Mouse (Mus musculus) cerebellum, postnatal 4 days (tissue): ENCODE data around the gene Exosc5.

Experiments
- DNase-seq, 2 experiments: peaks; one replicate each; pipeline ENCODE4 v3.0.0; 2022; ENCODE audit warnings: low spot score in 2 of 2, mixed read lengths in 1 of 2

Exosc5 gene

DNA sequence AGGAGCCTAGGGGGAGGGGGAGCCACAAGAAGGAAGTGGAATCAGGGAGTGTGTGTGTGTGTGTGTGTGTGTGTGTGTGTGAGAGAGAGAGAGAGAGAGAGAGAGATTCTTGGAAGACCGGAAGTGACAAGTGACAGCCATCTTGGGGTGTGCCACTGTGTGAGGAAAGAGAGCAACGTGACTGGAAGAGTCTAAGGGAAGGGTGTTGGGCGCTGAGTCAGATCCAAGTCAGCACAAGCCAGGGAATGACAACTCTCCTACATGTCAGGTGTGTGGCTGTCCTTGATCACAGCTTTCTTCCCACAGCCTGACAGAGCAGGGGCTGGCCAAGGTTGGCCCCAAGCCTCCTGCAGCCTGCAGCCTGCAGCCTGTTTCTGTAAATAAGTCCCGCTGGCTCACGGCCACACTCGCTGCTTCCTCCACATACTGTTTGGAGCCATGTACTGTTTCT lies 46.9 kb downstream of the Exosc5 start:
- no peak for DNase-seq

DNA sequence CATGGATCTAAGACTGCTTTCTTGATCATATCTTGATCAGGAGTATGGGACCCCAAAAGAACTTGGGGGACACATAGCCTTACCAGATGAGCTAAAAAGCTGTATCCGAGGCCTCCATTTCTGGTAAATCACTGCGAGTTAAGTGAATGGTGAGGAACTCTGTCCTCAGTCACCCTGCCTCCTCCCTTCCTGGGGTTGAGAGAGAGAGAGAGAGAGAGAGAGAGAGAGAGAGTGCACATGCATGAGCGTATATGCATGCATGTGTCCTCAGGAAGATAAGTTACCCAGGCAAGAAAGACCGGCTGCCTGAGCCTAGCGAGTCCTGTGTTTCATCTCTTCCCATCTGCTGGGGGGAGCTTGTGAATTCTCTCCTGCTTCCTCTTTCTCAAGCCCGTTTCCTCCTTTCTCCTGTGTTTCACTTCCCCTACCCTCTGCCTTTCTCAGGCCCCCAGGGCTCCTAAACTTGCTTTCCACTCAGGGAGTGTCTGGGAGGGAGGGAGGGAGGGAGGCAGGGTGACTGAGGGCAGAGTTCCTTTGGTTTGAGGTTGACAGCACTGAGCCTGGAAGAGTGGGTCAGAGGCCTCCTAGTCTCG lies 47.7 kb downstream of the Exosc5 start:
- no peak for DNase-seq

DNA sequence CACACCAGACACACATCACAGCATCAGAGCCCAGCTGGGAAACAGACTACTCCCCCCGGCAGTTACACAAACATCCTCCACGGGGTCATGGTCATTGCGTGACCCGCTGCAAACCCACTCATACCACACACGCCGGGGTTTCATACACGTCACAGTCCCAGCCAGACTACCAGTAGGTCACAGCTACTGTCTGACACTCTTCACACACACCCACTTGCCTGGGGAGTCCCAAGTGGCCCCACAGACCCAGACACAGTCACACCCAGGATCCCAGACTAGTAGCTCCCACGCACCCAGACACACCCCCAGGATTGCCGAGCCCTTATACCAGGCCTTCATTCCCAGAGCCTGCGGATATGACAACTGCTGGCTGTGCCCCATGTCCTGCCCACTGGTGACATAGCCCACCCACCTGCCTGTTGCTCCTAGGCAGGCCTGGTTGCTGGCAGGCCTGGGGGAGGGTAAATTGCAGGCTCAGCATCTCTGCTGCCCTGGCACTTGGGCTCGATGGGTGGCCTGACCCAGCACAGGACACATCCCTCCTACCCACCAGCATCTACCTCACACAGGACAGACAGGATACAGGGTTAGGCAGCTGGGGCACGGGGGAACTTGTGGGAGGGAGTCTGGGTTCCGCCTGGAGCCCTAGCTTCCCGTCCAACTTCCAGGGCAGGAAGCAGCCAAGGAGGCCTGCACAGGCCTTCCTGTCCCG lies 48.8 kb downstream of the Exosc5 start:
- DNase-seq: no peak

DNA sequence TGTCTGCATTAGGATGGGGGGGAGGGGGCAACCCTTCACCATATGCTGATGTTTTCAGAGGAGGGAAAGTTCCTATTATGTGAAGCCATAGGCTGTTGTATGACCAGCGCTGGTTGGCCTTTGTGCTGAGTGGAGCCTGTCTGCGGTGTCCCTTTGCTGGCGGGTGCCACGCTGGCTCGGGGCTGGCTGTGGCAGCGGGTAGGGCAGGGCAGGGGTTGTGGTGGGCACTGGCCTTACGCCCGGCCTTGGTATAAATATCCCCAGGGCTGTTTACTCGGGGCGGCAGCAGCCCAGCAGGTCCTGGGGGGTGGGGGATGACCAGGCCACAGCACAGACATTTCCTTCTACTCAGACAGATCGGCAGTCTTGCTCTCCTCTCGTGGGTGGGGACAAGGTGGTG lies 51.0 kb downstream of the Exosc5 start:
- peak in 1 of 2 experiments; percentile 30 for DNase-seq

DNA sequence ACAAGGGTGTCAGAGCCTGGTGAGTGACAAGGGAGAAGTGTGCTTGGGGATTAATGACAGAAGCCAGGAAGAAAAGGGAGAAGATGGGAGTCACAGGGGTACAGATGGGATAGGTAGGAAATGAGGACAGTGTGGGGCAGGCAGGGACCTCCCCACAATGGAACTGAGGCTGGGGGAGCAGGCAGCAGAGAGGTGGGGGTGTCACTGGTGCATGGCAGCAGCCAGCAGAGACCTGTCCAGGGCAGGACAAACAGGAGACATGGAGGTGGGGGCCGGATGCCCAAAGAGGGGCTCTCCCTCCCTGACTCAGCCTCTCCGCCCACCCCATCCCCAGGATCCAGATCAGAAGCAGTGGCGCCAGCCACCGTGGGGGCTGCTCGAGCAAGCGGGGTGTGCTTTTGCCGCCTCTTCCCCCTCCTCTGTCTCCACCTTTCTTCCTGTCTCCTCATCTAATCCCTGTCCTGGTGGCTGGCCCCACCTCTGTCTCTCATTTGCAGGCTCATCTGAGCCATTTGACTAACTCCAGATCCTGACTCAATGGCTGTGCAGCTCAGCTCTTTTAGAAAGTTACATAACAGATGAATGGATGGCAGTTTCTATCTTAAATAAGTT lies 51.7 kb downstream of the Exosc5 start:
- no peak for DNase-seq

DNA sequence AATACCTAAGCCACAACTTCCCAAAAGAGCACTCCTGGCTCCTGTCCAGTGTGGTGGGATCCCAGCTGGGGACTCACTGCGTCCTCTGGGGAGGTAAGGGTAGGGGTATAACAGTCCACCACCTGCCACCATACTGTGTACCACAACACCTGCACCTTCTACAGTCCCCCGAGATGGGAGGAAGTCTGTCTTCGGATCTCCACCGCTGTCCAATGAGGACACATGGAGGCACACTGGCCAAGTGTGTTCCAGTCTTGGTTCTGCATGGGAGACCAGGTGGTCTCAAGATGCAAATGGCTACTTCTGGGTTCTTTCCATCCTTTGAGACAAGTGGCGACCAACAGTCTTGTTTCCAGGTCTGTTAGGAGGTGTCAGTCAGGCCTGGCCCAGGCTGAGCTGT lies 52.2 kb downstream of the Exosc5 start:
- no peak for DNase-seq

DNA sequence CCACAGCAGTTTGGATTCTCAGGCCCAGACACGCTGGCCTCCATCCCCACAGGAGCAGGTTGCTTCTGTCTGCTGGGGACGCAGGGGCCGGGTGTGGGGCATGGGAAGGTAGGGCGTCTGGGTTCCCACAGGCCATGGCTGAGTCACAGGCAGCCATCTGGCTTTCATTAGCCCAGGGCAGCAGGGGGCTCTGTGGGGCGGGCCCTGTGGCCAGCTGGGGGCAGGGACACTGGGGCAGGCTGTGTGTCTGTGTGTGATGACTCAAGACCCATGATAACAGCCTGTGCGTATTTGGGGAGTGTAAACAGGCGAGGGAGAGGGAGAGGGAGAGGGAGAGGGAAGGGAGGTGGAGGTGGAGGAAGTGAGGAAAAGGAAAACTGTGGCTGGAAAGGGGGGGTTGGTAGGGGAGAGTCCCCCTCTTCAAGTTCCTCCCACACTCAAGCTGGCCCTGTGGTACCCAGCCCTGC lies 52.8 kb downstream of the Exosc5 start:
- DNase-seq: peak in 1 of 2 experiments; percentile 39

DNA sequence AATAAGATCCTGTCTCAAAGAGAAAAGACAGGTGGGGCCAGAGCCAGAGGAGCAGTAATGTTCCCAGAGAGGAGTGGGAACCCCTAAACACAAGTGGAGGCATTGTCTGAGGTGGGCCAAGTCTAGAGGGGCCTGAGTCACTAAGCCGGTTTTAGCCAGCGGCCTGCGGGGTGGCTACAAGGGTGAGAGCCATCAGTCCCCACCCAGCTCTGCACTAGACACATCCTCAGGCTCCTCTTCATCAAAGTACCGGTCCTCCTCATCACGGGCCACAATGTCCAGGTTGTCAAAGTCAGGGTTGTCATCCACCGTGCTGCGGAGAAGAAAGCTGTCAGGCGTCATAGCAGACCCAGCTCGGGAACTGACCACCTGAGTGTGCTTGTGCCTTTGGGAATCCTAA lies 53.8 kb downstream of the Exosc5 start:
- no peak for DNase-seq

DNA sequence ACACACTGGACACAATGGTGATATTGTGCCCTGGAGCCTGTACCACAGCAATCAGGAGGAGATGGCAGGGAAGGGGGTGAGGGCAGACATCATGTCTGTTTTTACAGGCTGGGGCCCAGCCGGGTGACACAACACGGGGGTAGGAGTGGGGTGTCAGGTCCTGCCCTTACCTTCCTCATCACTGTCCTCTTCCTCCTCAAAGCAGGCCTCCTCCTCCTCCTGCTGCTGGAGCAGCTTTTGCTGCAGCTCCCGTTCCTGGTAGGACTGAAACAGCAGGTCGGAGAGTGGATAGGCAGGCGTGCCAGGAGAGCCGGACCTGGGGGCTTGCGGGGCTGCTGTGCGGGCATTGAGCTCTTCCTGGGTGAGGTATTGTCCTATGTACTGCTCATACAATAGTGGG lies 55.6 kb downstream of the Exosc5 start:
- no peak for DNase-seq

DNA sequence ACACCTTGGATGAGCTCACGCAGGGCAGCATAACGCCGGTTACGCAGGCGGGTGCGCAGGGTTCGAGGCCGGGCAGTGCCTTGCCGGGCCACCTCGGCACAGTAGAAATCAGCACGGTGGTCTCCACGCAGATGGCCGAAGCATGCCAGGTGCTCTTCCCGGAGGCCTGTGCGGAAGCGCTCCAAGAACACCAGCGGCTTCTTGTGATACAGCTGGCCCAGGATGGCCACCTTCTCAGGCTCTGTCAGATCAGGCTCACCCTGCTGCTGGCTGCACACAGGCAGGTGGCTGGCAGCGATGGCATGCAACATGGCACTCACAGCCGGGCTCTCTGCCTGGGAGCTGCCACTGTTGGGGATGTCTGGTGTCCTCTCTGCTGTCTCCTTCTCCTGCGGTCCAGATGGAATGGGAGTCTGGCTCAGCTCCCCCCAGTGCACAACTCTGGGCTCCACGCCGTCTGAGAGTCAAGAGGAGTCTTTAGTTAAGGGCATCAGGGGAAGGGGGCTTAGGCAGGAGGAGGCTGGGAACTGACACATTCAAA lies 56.8 kb downstream of the Exosc5 start:
- no peak for DNase-seq

DNA sequence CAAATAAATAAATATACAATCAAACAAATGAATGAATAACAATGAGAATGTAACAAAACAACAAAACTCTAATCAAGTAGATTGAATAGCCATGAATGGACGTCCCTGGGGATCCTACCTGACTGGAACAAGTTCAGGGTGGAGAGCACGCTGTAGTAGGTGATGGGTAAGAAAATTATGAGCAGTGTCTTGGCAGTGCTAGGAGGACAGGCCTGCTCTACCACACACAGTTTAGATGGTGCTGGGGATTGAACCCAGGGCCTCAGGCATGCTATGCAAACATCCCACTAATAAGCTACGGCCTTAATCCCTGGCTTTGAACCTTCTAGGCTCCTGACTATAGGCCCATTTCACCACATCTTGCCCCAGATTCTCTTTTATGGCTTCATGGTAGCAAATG lies 58.5 kb downstream of the Exosc5 start:
- no peak for DNase-seq

DNA sequence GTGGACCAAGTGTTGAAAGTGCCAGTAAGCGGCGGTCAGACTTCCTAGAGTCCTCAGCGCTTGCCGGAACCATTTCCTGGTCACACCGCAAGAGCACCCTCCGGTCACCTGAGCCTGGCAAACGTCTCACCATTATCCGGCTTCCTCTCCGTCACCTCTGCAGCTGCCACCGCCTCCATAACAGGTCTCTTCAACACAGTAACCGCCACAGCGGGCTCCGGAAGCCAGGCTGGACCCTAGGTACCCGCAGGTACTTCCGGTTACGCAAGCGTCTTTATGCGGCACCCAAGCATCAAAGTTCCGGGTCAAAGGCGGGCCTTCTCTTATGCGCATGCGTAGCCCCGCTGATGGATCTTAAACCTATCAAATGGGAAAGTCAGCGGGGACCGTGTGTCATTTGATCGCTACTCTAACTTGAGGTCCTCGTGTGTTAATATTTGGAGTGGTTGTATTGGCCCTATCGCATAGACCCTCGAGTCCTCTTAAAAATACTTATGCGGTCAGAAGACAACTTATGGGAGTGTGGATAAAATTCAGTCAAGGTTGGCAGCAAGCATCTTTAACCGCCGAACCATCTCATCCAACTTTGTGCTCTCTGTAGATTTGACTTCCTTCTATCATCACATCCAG lies 59.9 kb downstream of the Exosc5 start, which contains the start of gene Ccdc97:
TSS of gene Ccdc97 (minus strand) at position 301 of the 630 bp plus-strand sequence.
- DNase-seq: peak; percentile 73 to 88

DNA sequence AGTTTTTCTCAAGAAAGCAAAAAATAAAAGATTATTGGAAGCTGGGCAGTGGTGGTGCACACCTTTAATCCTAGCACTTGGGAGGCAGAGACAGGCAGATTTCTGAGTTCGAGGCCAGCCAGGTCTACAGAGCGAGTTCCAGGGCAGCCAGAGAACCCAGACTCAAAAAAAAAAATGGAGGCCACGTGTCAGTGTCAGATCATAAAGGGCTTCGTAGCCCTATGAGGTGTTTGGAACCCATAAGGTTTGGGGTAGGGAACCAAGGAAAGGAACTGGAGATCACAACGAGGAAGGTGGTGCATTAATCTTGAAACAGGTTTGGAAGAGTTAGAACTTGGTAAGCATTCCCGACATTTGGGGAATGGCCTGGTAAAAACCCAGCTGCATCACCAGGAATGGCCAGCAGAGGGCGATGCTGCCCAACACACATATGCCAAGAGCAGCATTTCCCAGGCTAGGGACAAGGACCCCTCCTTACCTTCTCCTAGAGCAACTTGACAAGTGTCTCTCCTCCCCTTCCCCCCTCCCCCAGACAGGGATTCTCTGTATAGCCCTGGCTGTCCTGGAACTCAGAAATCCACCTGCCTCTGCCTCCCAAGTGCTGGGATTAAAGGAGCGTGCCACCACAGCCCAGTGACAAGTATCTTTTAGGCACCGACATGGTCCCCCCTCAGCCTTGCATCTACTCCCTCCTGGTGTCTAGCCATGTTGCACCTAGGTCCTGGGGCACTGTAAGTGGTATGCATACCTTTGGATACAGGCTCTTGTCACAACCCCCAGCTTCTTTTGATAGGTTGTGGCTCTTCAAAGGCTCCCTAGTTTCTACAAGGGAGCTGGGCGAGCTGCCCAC lies 61.0 kb downstream of the Exosc5 start:
- peak; percentile 82 to 85 for DNase-seq

DNA sequence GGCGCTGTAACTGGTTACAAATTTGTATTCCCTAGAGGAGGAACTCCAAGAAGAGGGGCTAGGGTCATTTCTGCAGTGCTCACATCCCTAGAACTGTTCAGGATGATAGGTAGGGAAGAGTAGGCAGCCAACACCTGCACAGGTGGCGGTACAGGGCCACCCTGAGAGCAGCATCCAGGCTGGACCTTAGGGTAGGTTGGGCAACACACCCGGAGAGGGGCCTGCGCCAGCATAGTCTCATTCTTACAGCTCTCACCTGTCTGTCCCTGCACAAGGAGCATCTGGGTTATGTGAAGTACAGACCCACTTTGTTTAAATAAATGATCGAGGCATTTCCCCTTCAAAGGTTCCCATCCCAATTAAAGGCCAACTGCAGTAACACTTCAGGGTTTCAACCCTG lies 61.8 kb downstream of the Exosc5 start:
- DNase-seq: no peak
